Mouse (Mus musculus) natural killer cell, adult 2 months (primary cell): ENCODE measurements around the gene Lyst.
"Not testable (repeated sequence)": the region's sequence is repeated elsewhere in the genome, so short reads cannot be mapped to it uniquely, and the experiment has no call there.

Experiments
- DNase-seq, 2 experiments: peaks; one replicate each; pipeline ENCODE4 v3.0.0; 2022; ENCODE audit warnings: low spot score in 2 of 2

Gene Lyst

DNA sequence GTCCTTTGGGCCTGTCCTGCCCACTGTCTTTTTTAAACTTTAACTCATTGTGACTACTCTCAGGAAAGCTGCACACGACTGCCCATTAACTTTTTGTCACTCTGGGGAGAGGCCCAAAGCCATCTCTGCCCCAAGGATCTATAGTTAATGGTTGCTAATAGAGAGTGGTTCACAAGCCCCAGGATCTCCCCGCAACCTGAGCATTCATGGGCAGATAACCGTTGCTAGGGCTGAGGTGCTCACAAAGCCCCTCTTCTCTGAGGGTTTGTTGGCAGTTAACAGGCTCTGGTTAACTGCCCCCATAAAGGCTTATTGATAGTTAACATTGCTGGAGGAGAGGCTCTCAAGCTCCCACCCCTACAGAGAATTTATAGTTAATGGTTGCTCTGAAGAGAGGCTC is 190.1 kb downstream of the Lyst start:
- no peak for DNase-seq

DNA sequence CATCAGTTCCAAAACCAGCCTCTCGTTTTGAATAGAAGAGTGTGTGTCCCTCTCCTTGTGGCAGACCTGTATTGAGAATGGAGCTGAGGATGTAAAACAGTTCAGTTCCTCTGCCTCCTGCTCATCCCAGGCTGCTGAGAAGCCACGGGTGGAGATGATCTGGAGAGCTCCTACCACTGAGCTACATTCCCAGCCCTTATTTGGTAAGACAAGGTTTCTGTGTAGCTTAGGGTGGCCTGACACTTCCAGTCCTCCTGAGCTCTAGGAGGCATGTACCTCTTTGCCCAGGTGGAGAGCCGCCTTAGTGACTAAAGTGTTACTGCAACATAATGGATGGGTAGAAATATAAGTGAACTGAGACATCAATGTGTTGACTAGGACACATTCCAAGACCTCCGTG is 190.8 kb downstream of the Lyst start:
- DNase-seq: no peak

DNA sequence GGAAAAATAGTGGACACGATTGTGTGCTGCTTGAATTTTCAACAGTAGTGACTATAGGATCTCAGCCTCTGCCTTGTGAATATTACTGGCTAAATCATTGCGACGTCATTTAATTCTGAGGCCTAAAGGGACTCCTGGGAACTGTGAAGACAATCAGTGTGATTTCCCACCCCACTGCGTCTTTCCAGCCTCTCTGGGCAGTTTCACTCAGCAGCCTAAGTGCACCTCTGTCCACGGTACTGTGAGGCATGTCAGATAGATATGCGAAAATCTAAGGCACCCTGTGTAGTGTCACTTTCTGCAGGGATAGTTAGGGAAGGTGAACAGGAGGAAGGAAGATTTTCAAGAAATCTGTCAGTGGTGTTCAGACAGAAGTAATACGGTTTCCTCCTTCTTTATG is 193.1 kb downstream of the Lyst start:
- DNase-seq: no peak

DNA sequence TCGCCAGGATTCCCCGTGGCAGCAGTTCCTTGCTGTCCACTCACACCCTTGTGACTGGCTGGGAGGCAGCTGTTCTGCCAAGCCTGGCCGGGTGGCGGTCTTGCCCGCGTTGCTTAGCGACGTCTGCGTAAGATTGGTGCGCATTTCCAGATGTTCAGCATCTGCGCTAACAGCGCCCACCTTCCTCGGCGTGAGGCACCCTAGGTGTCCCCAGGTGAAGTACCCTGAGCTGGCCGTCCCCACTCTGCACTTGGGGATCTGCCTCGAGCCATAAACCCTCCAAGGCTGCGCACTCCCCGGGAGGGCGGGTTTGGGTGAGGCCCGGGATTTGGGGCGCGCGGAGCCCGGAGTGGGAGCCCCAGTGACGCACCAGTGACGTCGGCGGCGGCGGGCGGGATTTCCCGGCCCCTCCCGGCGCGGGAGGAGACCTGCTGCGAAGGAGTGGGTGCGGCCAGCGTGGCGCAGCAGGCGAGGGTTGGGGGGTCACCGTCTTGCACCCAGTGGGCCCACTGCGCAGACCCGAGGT is 193.8 kb downstream of the Lyst start, which contains the start of gene Gng4:
TSS of gene Gng4 (plus strand) at position 166 of the 526 bp plus-strand sequence.
- peak; percentile 60 to 63 for DNase-seq

DNA sequence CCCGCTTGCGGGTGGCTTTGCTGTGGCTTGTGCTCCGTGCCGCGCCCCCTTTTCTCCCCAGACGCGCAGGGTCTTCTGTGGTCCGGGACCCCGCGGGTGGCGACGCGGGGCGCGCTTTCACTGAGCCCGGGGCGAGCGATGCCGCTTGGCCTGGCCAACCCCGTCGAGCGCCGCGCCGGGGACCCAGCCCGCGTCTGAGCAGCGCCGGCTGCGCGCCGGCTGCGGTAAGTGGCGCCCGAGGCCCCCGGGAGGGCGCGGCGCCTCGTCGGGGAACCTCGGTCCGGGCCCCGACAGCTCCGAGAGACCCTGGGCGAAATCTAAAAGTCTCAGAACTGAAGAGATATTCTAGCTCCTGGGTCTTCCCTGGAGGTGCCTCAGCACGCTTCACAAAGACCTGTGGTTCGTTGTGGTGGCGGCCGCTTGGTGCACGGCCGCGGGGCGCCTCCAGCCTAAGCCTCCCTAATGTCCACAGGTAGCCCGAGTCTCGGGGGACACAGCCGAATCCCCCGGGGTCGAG is 194.3 kb downstream of the Lyst start:
- no peak for DNase-seq

DNA sequence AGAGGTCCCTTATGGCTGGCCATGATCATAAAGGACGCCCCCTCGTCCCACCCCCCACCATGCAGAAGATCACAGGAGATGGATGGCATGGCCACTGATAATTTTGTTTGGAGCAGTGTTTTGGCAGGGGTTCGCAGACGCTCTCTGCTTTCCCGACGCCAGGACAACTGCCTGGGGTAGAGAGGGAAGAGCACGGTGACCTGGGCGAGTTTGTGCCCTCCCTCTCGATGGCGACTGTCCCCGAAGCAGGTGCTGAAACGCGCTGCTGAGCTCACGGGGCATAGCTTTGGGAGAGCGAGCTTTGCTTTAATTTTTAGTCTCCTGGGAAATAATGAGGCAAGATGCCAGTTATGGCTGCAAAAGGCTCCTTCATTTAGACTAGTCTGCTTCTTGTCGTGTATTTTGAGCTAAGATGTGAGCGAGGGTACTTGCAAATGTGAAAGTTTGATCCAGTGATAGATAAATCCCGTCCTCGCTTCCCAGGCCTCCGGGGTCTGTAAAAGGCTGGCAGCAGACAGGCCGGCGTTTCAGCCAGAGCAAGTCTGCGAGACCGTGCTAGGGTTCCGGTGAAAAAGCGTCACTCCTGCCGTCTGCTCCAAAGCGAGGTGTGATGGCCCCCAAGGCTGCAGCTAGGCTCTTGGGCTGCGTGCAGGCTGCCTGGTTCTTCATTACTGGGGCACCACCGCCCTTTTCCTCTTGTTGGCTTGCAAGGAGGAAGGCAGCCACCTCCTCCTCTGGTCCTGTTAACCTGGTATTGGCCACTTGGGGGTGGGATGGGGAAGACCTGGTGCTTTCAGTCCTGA is 195.0 kb downstream of the Lyst start:
- DNase-seq: no peak

DNA sequence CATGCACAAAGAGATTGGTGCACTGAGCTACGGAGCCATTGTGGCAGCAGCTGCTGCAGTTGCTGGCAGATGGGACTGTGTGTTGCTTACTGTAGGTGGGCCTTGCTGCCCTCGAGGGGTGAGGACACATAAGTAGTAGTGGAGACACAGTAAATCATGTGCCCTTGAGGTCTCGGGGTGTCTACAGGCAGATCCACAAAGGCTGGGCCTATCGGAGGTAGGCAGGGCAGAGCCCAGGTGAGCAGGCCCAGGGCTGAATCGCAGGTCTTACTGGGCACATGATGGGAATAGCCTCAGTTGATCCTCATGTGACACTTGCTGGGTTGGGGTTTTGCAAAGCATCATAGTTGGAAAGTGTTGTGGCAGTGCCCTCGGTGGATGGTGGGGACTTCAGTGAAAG is 196.8 kb downstream of the Lyst start:
- no peak for DNase-seq

DNA sequence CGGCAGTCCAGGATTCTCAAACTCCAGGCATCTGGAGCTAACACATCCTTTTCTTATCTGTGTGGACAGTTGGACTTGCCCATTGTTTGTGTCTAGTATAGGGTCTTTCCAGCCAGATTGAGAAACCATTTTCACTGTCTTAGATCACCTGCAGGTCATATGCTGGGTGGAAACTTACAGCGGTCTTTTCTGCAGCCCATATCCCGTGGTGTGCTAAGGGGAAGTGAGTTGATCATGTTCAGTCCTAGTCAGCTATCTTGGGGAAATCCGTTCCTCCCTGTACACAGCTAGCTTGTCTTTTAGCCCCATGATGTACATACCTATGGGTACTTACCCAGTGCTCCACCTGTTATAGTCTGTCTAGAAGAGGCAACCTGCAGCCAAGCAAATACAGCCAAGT is 197.9 kb downstream of the Lyst start:
- DNase-seq: no peak

DNA sequence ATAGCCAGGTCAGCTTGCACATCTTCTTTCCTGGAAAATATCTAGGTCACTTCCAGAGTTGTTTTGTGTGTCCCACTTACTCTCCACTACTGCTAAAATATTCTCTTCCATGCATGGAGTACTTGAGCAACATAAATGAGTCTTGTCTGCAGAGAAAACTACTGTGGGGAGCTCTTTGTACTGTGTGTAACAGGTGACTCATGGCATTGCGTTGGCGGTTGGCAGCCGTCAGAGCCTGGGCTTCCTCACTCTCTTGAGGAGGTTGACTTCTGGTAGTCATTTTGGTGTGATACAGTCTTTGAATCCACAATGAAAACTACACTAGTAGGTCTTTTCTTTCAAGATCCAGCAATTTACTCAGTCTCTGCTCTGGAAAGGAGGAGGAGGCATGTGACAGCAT is 201.8 kb downstream of the Lyst start:
- no peak for DNase-seq

DNA sequence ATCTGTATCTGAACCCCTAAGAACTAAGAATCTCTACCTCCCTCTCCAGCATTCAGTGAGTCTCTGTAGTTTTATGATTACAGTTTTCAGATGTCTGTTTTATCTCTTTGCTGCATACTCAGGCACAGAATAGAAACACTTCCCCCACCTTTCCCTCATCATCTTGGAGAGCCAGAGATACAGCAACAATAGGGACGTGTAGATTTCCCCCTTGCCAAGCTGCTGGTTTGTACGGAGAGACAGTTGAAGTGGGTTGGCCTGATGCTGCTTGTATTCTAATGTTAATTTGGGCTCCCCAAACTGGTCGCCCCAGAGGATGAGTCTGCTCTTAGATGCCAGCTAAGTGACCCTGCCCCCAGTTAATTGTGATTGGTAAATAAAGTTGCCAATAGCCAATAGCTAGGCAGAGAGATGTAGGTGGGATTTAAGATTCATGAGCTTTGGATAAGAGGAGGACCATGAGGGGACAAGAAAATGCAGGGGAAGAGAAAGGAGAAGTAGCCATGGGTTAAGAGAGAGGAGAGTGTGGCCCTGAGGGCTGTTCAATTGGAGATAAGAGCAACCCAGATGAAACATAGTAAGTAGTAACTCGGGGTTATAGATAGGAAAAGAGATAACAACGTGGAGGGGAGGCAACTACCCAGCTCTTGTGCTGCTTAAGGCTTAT is 205.1 kb downstream of the Lyst start:
- no peak for DNase-seq

DNA sequence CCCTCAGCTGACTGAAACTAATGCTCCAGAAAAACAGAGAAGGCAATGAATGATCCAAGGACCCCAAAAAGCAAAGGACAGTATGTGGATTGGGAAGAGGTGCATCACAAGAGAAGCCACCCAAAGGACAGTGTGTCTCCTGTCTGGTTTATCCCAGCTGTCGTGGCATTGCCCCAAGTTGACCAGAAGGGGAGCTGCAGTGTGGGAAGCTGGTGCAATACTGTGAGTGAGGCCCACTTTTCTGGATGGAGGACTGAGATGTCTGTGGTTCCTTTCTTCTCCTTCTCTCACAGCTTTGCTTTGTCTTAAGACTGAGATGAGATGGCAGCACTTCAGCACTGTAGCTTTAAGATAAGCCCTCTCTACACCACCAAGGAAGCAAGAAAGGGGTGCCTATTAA is 205.9 kb downstream of the Lyst start:
- DNase-seq: no peak

DNA sequence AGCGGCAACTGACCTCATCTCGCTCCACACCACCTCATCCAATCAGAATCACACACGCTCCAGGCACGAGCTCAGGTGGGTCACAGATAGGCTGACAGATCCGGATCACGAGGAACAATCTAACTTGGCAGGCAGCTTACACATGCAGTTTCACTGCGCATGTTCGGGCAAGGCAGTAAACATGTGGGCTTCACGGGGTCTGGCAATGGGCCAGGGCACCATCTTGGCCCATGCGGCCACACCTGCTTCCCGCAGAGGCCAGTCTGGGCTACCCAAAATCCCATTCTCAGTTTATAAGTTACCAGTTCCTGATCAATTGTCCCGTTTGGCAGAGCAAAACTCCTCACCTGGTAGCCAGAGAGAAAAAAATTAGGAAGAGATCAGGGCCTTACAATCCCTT is 207.6 kb downstream of the Lyst start:
- not testable (repeated sequence) for DNase-seq

DNA sequence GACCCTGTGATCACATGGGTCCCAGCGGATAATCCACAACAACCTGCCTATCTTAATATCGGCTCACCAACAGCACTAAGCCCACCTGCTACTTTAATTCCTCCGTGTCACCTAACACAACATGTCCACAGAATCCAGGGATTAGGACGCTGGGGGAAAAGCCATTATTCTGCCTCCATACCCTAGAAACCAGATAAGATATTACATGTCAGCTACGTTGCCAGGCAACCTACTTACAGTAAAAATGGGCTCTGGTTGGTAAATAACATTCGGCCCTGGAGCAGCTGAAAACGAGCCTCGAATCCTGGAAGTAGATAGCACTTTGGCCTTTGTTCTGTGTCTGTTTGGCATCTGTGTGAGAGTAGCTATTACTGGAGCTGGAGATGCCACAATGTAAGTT is 208.6 kb downstream of the Lyst start:
- DNase-seq: no peak

DNA sequence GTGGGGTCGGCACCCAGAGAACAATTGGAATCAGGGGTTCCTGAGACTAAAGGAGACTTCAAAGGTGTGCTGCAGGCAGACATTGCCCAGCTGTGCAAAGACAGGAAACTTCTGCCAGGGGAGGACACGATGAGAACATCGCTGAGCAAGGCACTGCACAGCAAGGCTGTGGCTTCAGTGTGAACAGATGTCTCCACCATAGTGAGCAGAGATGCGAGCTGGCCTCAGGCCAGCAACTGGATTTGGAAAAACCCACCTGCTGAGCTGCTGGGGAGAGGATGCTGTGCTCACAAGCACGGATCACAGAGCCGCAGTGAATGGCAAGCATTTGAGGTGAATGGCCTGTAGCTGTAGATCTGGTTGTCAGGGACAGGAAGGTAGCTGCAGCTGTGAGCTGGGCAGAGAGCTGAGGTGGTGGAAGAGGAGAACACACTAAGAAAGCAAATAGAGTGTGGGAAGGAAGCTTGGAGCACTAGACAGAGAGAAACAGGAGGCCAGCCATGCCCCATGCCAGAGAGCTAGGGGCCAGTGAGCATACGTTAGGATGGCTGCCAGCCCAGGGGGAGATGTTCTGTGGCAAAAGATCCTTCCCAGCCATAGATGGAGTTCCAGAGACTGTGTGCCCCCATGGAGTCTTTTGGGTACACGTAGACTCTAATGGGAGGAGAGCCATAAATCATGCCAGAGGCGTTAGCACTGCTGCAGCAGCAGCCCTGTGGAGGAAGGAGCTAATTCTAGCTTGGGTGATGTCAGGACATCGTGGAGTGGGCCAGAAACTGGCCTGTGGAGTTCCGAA is 218.3 kb downstream of the Lyst start:
- DNase-seq: no peak

DNA sequence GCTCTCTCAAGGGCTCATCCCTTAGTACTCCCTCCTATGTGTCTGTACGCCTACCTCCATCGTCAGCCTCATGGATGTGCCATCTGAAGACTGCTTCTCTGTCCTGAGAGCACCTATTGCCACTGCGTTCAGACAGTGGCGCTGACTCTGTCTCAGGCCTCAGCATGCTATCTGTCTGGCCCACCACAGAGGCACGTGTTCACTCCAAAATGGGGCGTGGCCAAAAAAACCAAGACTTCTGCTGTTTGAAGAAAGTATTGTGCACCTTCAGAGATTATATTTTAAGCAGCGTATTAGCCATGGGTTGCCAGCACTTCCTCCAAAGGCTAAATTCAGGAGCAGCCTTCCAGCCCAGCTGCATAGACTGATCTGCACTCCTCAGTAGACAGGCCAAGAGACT is 220.7 kb downstream of the Lyst start:
- DNase-seq: no peak

DNA sequence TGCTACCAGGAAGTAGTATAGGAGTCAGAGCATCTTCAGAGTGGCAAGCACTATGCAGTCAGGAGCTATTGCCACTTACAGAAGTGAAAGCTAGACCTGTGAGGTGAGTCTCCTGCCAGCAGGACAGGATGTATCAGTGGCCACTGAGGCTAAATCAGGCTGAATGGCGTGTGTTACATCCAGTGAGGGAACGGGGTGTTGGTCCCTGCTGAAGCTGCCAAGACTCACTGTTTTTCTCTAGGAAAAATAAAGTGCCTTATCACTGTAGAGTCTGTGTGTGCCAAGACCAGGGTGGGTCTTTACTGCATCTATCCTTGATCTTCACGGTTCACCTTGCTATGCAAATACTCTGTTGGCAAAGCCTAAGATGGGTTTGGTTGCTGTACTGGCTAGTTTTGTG is 228.5 kb downstream of the Lyst start:
- DNase-seq: no peak

DNA sequence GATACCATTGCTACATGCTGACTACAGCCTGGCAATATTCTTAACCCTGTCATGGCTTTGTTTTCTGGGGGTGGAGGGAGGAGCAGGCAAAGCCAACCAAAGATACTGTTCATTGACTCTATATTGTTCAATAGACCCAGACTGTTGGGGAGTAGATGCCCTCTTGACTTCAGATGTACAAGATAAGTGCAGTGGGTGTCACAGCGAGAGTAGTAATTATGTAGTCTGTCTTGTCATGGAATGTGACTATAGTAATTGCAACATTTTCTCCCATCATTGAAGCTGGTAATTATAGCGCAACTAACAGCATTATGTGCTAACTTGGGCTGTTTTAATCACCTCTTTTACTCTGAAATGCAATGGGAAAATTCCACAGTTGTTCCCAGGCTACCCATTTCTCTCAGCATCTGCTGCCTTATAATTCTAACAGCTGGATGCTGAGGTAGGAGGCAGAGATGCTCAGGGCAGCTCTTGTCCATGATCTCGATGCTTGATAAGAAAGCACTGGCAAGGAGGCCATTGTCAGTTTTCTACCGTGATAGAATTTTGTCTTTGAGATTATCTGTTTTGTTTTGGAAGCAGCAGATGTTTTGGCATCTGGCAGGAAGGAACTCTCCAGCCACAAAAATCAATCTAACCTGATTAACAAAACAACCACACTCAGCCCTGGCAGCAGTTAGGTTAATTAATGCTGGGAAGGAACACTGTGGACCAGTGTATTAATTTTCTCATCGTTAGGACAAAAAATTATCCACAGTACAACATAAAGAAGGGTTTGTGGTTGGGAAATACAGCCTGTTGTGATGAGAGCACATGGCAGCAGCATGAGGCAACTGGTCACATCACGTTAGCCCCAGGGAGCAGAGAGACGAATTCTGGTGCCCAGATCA is 230.3 kb downstream of the Lyst start:
- DNase-seq: no peak

DNA sequence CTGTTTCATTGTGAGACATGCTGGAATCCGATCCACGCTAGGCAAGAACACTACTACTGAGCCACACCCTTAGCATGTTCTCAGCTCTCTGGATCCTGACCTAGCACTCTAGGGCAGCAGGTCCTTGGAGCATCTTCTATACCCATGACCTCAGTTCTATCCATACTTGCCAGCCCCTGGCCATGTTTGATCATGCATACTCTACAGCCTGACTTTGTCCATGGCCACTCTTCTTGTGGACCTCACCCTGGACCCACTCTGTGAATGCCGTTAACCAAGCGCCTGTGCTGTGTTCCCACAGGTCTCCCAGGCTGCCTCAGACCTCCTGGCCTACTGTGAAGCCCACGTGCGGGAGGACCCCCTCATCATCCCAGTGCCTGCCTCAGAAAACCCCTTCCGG is 234.7 kb downstream of the Lyst start:
- DNase-seq: no peak

DNA sequence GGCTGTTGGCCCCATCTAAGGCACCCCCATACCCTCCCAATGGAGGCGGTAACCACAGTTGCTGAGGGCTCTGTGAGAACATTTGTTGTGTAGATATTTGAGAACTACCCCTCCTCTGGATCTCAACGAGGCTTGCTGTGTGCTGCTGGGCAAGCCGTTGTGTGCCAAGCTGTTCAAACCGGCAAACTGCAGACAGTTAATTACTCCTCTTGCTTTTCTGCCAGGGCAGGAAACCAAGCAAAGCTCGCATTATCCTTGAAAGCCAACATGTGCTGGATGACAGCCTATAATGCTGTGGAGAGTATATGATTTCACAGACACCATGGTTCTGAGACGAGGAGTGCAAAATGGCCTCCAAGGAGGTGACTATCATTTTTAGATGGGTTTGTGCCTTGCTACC is 236.3 kb downstream of the Lyst start:
- no peak for DNase-seq

DNA sequence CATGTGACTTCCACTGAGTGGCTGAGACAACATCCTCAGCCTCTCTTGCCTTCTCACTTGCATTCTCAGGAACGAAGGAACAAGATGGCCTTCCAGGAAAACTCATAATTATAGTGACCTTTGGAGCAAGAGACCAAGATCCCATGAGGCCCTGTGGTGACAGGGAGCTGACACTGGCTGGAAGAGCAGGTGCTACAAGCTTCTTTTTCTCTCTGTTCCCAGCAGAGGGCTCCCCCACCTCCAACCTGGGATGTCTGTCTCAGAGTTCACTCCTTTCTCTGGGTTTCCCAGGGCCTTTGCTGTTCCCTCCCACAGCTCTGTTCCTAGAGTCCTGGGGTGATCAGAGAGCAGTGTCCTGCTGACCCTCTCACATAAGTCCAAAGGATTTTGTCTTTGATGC is 237.9 kb downstream of the Lyst start:
- no peak for DNase-seq
